Mouse (Mus musculus) neutrophil, adult 5-6 weeks (primary cell): ENCODE results near the gene Fhit. TPM values are rescaled to one million over a fixed set of nuclear protein-coding genes. Genes with fewer than 3 reads are reported as not detected.
"Not testable (repeated sequence)": the region's sequence is repeated elsewhere in the genome, so short reads cannot be mapped to it uniquely, and the experiment has no call there.

Experiments used
- ATAC-seq: fragments of 151-379, 151-347 bp; 2 replicates; pipeline ENCODE4 v1.8.0; 2017; ENCODE audit warnings: mild to moderate bottlenecking, moderate TSS enrichment; ENCODE audit not compliant: insufficient number of reproducible peaks, poor library complexity, low FRiP score, severe bottlenecking; ENCODE audit errors: extremely low read depth
- total RNA-seq: library from RNA; stranded (forward); fragments of 200-1000 nt; gene quantifications from 2 replicates; pipeline ENCODE4 v1.2.3, GENCODE M21; 2017

The Fhit gene
- total RNA-seq, 1 experiment from 2014 or later, result not detected

DNA sequence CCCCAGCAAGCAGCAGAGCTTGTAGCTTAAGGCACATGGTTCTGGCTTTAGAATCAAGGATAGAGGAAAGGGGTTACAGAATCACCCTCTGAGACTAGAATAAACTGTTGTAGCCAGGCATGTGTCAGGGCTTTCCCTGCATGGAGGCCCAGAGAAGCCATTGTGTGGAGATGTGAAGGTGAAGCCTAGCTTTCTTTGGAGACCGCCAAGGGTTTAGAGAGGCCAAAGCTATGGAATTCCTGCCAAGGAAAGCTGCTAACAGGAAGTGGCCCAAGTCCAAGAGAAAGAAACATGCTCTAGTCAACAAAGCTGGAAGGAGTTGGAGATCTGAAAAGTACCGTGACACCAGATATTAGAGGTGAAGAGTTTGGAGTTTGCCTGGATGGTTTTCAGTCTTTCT lies 1262.3 kb downstream of the Fhit start:
- no peak for ATAC-seq

DNA sequence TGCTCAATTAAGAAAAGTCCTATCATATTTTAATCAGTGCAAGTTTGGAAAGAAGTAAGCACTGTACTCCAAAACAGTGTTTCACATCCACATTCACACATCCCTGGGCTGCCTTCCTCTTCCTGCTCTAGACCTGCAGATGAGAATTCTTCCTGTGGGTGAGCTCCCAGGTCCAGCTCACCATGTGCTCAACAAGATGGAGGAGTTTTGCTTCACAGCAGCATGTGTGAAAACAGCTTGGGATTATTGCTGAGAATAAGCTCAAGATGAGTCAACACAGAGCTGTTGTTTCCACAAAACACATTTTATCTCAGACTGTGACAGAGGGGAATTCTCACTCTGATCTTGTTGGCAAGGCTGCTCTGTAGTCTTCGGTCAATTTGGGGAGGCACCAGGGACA lies 1265.3 kb downstream of the Fhit start:
- no peak for ATAC-seq

DNA sequence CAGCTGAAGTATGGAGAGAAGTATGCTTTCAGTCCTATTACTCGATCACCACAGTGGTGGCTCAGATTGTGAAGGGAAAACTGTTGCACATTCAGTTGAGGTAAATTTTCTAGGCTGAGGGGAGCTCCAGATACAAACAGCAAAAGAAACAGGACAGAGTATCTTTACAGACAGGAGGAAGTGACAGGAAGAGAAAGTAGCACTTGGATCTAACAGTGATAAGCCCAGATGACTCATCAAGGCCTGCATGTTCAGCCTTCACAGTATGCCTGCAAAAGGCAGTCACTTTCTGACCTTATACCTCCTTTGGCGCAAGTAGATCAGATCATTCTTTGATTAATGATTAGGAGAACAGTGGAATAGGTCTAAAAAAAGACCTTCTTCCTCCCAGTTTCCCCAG lies 1309.8 kb downstream of the Fhit start:
- ATAC-seq, result no peak

GRCm38 (mm10) chr14:9832290-9832689 lies 1329.5 kb downstream of the Fhit start:
- no peak for ATAC-seq

GRCm38 (mm10) chr14:9828699-9829240 lies 1333.1 kb downstream of the Fhit start:
- ATAC-seq, result not testable (repeated sequence)

DNA sequence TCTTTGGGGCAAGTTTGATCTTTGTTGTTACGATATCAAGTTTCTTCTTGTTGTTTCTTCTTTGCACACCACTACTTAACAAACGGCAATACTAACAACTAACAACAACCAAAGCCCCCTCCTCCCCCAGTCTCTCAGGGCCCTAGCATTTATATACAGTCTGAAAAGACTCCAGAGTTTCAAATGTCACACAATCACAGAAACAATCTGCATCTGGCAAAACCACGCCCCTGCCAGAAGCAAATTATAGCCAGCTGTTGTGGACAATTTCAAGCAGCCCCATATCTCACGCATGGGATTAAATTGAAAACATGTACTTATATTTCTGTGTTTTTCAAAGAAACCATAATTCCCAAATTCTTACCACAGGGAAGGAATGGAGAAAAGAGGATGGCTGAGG lies 1345.9 kb downstream of the Fhit start:
- no peak for ATAC-seq

DNA sequence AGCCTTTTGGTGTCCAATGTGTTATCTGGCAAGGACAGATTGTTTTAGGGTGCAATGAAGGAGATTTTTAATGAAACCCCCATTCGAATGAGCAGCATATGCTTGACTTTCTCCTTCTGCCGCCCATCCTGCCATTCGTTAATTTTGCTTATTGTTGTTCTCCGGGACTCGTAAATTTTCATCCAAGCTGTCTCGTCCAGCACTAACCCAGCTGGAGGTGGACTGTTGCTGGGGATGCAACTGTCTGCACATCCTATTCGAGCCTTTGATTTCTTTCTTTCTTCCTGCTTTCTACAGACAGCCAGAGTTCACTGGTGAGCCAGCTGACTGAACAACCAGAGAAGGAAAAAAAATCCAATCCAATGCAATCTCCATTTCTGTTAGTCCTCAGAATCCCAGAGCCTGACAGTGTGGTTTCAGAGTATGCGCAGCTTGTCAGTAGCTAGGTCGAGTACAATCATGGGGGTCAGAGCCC lies 1350.0 kb downstream of the Fhit start:
- no peak for ATAC-seq

- ATAC-seq, result no peak
Observed at GRCm38 (mm10) chr14:9811177-9811846, 1350.5 kb downstream of the Fhit start.

DNA sequence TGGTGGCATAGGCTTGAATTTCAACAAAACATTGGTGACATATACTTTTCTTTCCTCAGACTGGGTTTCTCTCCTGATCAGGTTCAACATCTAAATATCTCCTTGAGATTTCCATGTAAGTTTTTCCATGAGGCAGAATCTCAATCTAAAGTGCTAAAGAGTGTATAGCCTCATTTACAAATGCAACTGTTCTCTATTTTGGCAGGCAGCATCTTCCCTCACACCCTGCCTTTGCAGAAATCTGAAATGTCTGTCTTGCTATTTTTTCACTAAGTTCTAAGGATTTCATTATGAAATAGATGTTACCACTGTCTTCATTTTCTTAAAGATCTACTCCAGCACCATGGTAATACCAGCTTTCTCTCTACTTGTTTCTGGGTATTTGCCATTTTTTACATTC lies 1368.4 kb downstream of the Fhit start:
- ATAC-seq, result no peak

DNA sequence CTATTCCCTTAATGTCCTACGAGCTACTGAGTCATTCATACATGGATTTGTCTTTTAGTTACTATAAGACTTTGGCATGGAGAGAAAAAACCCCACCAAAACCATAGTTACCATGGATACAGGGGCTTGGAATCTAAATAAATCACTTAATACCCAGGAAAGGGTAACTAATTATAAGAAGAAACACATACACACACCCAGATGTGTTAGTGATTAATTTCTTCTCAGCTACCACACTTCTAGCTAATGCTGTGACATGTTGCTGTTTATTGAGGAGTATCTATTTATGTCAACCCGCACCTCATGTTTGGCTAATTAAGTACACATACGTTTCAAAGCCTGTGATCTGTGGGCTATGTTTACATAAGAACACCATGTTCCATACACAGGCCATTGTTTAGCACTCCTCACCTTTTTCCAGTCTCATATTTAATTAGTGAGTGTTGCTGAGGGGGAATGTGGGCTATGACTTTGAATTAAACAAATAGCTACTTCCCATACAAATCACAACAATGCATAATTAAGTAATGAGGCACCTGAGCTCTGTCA lies 1373.4 kb downstream of the Fhit start:
- ATAC-seq, result no peak

GRCm38 (mm10) chr14:9787389-9787788 lies 1374.4 kb downstream of the Fhit start:
- no peak for ATAC-seq

DNA sequence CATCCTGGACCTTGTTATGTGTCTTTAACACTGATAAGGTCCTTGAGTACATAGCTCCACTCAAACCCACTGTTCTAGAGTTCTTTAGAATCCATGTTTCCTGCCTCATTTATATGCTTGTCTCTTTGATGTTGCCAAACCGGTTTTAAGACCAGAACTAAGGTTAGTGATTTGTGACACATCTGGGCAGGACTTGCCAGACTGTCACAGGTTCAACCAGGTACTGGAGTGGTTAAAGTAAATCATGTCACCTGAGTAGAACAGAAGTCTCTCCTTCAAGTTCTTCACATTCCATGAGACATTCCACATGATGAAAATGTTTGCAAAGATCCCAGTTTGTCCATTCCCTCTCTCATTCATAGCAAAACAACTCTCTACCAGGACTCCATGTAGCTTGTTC lies 1376.0 kb downstream of the Fhit start:
- ATAC-seq, result no peak

DNA sequence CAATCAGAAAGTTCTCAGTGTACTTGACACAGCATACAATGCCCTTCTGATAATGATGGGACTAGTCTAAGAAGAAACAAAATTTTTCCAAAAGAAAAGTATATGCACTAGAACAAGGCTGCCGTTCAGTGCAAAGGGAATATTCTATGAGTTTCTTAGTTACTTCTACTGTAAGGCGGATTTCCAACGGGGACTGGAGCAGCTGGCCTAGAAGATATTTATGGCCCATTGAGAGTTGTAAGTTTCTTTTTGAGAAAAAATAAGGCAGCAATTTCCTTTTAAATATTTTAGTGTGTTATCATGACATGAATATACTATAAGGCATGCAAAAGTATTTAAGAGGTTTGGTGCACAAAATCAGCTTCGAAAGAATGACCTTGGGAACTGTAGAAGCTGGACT lies 1410.5 kb downstream of the Fhit start:
- ATAC-seq, result no peak

- ATAC-seq, result no peak
Observed at GRCm38 (mm10) chr14:9748709-9749108, 1413.1 kb downstream of the Fhit start.

DNA sequence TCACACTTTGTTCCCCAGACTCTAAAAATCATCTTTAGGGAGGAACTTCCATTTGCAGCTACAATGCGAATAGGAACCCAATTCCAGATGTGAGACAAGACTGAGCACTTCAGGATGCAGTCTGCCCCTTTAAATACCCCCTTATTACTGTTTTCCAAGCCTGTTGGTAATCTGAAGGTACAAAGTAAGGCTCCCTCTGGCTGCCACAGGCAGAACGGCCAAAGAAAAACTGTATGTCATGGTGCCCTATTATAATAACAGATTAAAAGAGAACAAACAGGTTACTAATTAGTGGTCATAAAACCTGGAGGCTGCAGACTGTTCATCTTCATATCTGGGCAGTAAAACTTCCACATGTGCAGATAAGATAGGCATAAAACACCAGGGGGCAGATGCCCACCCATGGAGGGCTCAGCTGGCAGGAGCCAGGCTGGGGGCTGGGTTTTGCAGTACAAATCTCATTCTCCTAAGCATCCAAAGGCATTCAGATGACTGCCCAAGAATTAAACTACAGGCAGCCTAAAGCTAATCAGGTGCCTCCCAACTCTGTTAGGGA lies 1439.8 kb downstream of the Fhit start:
- ATAC-seq, result no peak

- no peak for ATAC-seq
Observed at GRCm38 (mm10) chr14:9698621-9699020, 1463.2 kb downstream of the Fhit start.

DNA sequence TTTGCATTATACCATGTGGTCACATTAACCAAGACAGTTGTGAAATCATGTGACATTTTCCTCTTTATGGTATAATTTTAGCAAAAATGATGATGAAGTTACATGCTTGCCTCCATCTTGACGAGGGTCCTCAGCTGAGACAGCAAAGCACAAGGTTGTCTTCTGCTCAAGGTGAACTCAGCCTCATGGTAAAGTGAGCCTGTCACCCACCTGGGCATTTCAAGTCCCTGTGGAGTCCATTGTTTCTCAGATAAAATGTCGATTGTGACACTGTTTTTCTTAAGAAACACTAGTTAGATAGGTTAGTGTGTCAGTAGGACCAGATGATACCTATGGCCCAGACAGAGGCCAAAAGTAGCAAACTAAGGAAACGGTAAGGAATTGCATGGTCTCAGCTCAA lies 1464.7 kb downstream of the Fhit start:
- ATAC-seq, result no peak

- no peak for ATAC-seq
Observed at GRCm38 (mm10) chr14:9696004-9696403, 1465.8 kb downstream of the Fhit start.

- no peak for ATAC-seq
Observed at GRCm38 (mm10) chr14:9695217-9695690, 1466.6 kb downstream of the Fhit start.

DNA sequence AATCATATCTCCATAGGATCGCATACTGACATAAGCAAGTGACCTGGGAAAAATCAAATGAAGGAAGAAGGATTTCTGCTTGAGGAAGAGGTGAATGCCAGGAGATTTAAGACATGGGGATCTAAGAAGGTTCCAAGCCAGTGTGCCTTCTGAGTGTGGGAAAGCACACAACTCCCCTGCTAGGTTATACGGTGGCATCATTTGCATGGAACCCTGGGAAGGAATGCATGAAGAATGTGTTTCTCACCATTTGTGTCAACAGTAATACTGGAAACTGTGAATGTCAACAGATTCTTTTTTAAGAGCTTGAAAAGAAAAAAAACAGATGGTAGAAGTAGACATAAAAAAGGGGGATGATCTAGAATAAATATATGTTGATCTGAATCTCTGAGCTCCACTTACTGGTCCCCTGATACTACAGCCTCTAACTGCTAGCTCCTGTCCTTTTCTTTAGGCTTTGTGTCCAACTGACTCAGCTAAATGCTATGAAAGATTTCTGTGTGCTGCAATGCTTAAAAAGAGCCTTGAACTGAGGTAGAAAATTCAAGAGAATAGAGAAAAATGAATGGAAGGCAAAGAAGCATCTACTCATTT lies 1473.1 kb downstream of the Fhit start:
- no peak for ATAC-seq
